Mouse (Mus musculus): ENCODE results near the gene Ninj1. TPM values are rescaled to one million over a fixed set of nuclear protein-coding genes. Genes with fewer than 3 reads are reported as not detected.

Ninj1 gene
- polyA plus RNA-seq, 1 experiment from 2014 or later: 63.0 TPM

- 89% methylated on average over 4 of the region's 4 CpGs for WGBS
- no peak for DNase-seq (ENCODE audit: low spot score)
Measured at GRCm38 (mm10) chr13:49212711-49213500, 25.6 kb downstream of the Ninj1 start.

DNA sequence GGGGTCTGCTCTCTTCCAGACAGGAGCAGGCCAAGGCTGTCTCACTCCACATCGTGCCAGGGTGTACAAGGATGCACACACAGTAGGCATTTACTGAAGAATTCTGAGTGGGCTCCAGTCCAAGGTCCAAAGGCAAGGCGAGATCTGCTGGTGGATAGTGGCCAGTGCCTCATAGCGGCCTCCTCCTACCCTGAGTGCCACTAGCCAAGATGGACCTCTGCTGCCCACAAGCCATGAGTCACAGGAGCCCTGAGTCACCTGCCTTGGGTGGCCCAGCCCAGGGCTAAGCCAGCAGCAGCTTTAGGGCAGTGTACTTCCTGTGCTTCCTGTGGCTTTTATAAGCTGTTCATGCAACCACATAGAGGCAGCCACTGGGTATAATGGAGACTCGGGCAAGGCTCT is 26.2 kb downstream of the Ninj1 start:
- Histone ChIP-seq H3K4me3 (ENCODE audit: low read depth, low read length) (no peak overlapping the region), H3K27ac (ENCODE audit: low read depth) (no peak overlapping the region), H3K9ac (ENCODE audit: low read length) (no peak overlapping the region), H3K27me3 (replicated peaks; ENCODE audit: control insufficient read depth, insufficient read depth, low read length) (no peaks in the 10 kb centered on the region), H3K9me3 (ENCODE audit: control insufficient read depth, low read length) (no peaks in the 10 kb centered on the region), H3K4me2 (ENCODE audit: low read length) (no peak overlapping the region), H3K36me3 (ENCODE audit: control insufficient read depth, insufficient read depth, low read length) (no peaks in the 10 kb centered on the region), H3K4me1 (replicated peaks; ENCODE audit: control insufficient read depth, insufficient read depth, low read length) (peaks cover 26% of the 10 kb centered on the region)
- DNase-seq (ENCODE audit: low spot score) (no peak), ATAC-seq (replicated peaks; ENCODE audit: low FRiP score, low TSS enrichment, low read depth) (no peak)
- 70% methylated on average over 4 of the region's 4 CpGs for WGBS

More at GRCm38 (mm10) chr13:49212711-49213500, 25.6 kb downstream of the Ninj1 start:
- Histone ChIP-seq H3K27ac (ENCODE audit: low read depth) (no peak overlapping the region), H3K4me2 (ENCODE audit: low read length) (no peak overlapping the region), H3K9ac (ENCODE audit: low read length) (no peak overlapping the region), H3K4me3 (ENCODE audit: low read depth, low read length) (no peak overlapping the region), H3K9me3 (ENCODE audit: control insufficient read depth, low read length) (no peaks in the 10 kb centered on the region), H3K27me3 (replicated peaks; ENCODE audit: control insufficient read depth, insufficient read depth, low read length) (no peaks in the 10 kb centered on the region), H3K36me3 (ENCODE audit: control insufficient read depth, insufficient read depth, low read length) (no peaks in the 10 kb centered on the region), H3K4me1 (replicated peaks; ENCODE audit: control insufficient read depth, insufficient read depth, low read length) (peaks cover 26% of the 10 kb centered on the region)
- no peak for ATAC-seq (replicated peaks; ENCODE audit: low FRiP score, low TSS enrichment, low read depth)

GRCm38 (mm10) chr13:49214454-49214853 is 27.2 kb downstream of the Ninj1 start:
- Histone ChIP-seq H3K27me3 (replicated peaks; ENCODE audit: control insufficient read depth, insufficient read depth, low read length) (no peaks in the 10 kb centered on the region), H3K36me3 (ENCODE audit: control insufficient read depth, insufficient read depth, low read length) (no peaks in the 10 kb centered on the region), H3K4me1 (replicated peaks; ENCODE audit: control insufficient read depth, insufficient read depth, low read length) (peaks cover 26% of the 10 kb centered on the region), H3K9me3 (ENCODE audit: control insufficient read depth, low read length) (no peaks in the 10 kb centered on the region), H3K4me3 (ENCODE audit: low read depth, low read length) (no peak overlapping the region), H3K27ac (ENCODE audit: low read depth) (no peak overlapping the region), H3K9ac (ENCODE audit: low read length) (no peak overlapping the region), H3K4me2 (ENCODE audit: low read length) (peak overlapping the region; percentile 78)
- WGBS: 82% methylated on average over 3 of the region's 3 CpGs
- ATAC-seq (replicated peaks; ENCODE audit: low FRiP score, low TSS enrichment, low read depth) (no peak), DNase-seq (ENCODE audit: low spot score) (no peak)

DNA sequence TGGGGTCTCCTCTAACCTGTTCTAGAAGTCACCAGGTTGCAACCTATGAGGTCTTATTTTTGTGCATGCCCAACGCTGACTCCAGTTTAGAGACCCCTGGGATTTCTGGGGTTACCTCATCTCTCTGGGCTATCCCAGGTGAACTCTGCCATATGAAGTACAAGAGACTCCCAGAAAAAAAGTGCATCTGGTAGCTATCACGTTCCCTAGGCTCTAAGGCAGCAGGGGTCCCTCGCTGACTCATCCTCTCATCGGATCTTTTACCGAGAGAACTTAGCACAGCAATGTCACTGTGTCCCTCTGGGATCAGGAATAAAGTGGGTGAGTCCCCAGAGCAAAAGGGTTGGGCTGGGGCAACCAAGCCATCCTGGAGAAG is 27.8 kb downstream of the Ninj1 start:
- Histone ChIP-seq H3K9me3 (ENCODE audit: control insufficient read depth, low read length) (no peaks in the 10 kb centered on the region), H3K36me3 (ENCODE audit: control insufficient read depth, insufficient read depth, low read length) (no peaks in the 10 kb centered on the region), H3K27me3 (replicated peaks; ENCODE audit: control insufficient read depth, insufficient read depth, low read length) (no peaks in the 10 kb centered on the region), H3K27ac (ENCODE audit: low read depth) (0 out of 2 replicates have a peak overlapping the region, but pooled peaks have one; percentile 69), H3K4me1 (replicated peaks; ENCODE audit: control insufficient read depth, insufficient read depth, low read length) (peaks cover 26% of the 10 kb centered on the region), H3K4me2 (ENCODE audit: low read length) (peak overlapping the region; percentile 78), H3K9ac (ENCODE audit: low read length) (peak overlapping the region; percentile 79), H3K4me3 (ENCODE audit: low read depth, low read length) (peak overlapping the region; percentile 75)
- ATAC-seq (replicated peaks; ENCODE audit: low FRiP score, low TSS enrichment, low read depth) (peak; percentile 11; the same call in 1 of the 2 replicates), DNase-seq (ENCODE audit: low spot score) (no peak)
- 12% methylated on average over 5 of the region's 5 CpGs for WGBS

DNA sequence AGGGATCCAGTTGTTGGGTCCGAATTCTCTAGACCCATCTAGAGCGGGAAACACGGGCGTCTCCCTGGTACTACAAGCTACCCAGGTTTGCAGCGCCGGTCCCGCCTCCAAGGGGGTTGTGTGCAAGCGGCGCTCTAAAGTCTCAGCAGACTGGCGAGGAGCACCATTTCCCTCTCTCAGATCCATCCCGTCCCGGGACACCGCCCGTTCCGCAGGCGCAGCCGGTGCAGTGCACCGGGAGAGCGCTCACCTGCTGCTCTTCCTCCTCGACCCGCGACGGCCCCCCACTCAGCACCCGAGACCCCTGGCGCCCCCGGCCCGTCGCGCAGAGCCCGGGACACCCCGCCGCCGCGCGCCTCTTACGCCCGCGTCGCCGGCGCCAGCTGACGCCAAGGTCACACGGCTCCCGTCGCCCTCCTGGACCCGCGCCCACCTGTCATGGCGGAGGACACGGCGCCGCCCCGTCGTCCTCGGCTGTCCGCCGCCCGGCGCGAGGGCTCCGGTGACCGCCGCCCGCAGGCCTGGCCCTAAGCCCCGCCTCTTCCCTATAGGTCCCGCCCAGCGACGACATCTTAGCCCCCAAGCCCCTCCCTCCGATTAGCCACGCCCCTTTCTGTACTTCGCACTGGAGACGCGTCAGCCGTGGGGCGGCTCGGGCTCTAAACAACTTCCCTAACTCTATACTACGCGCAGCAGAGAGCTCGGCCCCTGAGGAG is 28.4 kb downstream of the Ninj1 start, which contains the start of gene Card19:
Gene Card19 (minus strand): TSS at position 534 of the 716 bp plus-strand sequence.
- Histone ChIP-seq H3K4me3 (ENCODE audit: low read depth, low read length) (peak within 1 kb of the TSS; percentile 75), H3K9ac (ENCODE audit: low read length) (peak within 1 kb of the TSS; percentile 79), H3K4me2 (ENCODE audit: low read length) (peak within 1 kb of the TSS; percentile 78), H3K27me3 (replicated peaks; ENCODE audit: control insufficient read depth, insufficient read depth, low read length) (no peaks in the 10 kb centered on the region), H3K36me3 (ENCODE audit: control insufficient read depth, insufficient read depth, low read length) (no peaks in the 10 kb centered on the region), H3K9me3 (ENCODE audit: control insufficient read depth, low read length) (no peaks in the 10 kb centered on the region), H3K4me1 (replicated peaks; ENCODE audit: control insufficient read depth, insufficient read depth, low read length) (peaks cover 26% of the 10 kb centered on the region), H3K27ac (ENCODE audit: low read depth) (peak within 1 kb of the TSS; percentile 69; the same call in 1 of the 2 replicates)
- WGBS: under 1% methylated on average over 72 of the region's 78 CpGs
- DNase-seq (ENCODE audit: low spot score) (peak; percentile 97), ATAC-seq (replicated peaks; ENCODE audit: low FRiP score, low TSS enrichment, low read depth) (peak; percentile 90)

- H3K4me3 ChIP-seq (ENCODE audit: low read depth, low read length): peak overlapping the region; percentile 75
- H3K9ac ChIP-seq (ENCODE audit: low read length): peak overlapping the region; percentile 79
- H3K27ac ChIP-seq (ENCODE audit: low read depth): peak overlapping the region; percentile 69; the same call in 1 of the 2 replicates
- no peaks in the 10 kb centered on the region for H3K36me3 ChIP-seq (ENCODE audit: control insufficient read depth, insufficient read depth, low read length)
- 0 out of 2 replicates have a peak, but pooled peaks cover 3% of the 10 kb centered on the region for H3K9me3 ChIP-seq (ENCODE audit: control insufficient read depth, low read length)
- peak; percentile 76; the same call in 1 of the 2 replicates for ATAC-seq (replicated peaks; ENCODE audit: low FRiP score, low TSS enrichment, low read depth)
- peaks cover 26% of the 10 kb centered on the region for H3K4me1 ChIP-seq (replicated peaks; ENCODE audit: control insufficient read depth, insufficient read depth, low read length)
- DNase-seq (ENCODE audit: low spot score): no peak
- peak overlapping the region; percentile 78 for H3K4me2 ChIP-seq (ENCODE audit: low read length)
- H3K27me3 ChIP-seq (replicated peaks; ENCODE audit: control insufficient read depth, insufficient read depth, low read length): no peaks in the 10 kb centered on the region
- 5% methylated on average over 17 of the region's 17 CpGs for WGBS
Measured at GRCm38 (mm10) chr13:49216220-49216552, 28.9 kb downstream of the Ninj1 start.

GRCm38 (mm10) chr13:49216808-49217561 is 29.7 kb downstream of the Ninj1 start:
- no peak for ATAC-seq (replicated peaks; ENCODE audit: low FRiP score, low TSS enrichment, low read depth)
- H3K27me3 ChIP-seq (replicated peaks; ENCODE audit: control insufficient read depth, insufficient read depth, low read length): no peaks in the 10 kb centered on the region
- no peak overlapping the region for H3K4me2 ChIP-seq (ENCODE audit: low read length)
- no peak overlapping the region for H3K9ac ChIP-seq (ENCODE audit: low read length)
- H3K9me3 ChIP-seq (ENCODE audit: control insufficient read depth, low read length): 0 out of 2 replicates have a peak, but pooled peaks cover 3% of the 10 kb centered on the region
- H3K4me1 ChIP-seq (replicated peaks; ENCODE audit: control insufficient read depth, insufficient read depth, low read length): peaks cover 19% of the 10 kb centered on the region
- no peak overlapping the region for H3K27ac ChIP-seq (ENCODE audit: low read depth)
- H3K36me3 ChIP-seq (ENCODE audit: control insufficient read depth, insufficient read depth, low read length): no peaks in the 10 kb centered on the region
- H3K4me3 ChIP-seq (ENCODE audit: low read depth, low read length): no peak overlapping the region; the same call in 1 of the 2 replicates
- no peak for DNase-seq (ENCODE audit: low spot score)
- WGBS: 62% methylated on average over 9 of the region's 9 CpGs

GRCm38 (mm10) chr13:49218651-49219050 is 31.4 kb downstream of the Ninj1 start:
- Histone ChIP-seq H3K27me3 (replicated peaks; ENCODE audit: control insufficient read depth, insufficient read depth, low read length) (no peaks in the 10 kb centered on the region), H3K9ac (ENCODE audit: low read length) (no peak overlapping the region), H3K4me1 (replicated peaks; ENCODE audit: control insufficient read depth, insufficient read depth, low read length) (peaks cover 17% of the 10 kb centered on the region), H3K36me3 (ENCODE audit: control insufficient read depth, insufficient read depth, low read length) (no peaks in the 10 kb centered on the region), H3K27ac (ENCODE audit: low read depth) (no peak overlapping the region), H3K4me2 (ENCODE audit: low read length) (no peak overlapping the region), H3K9me3 (ENCODE audit: control insufficient read depth, low read length) (0 out of 2 replicates have a peak, but pooled peaks cover 3% of the 10 kb centered on the region), H3K4me3 (ENCODE audit: low read depth, low read length) (no peak overlapping the region)
- DNase-seq (ENCODE audit: low spot score) (no peak), ATAC-seq (replicated peaks; ENCODE audit: low FRiP score, low TSS enrichment, low read depth) (no peak)
- WGBS: 70% methylated on average over 3 of the region's 3 CpGs
